Mouse (Mus musculus) heart, adult 18-20 months (tissue): Measurements from ENCODE around the gene Cyp2d22. TPM values are rescaled to one million over a fixed set of nuclear protein-coding genes. Genes with fewer than 3 reads are reported as not detected.

Experiments used
- microRNA-seq, 2 experiments: library from miRNA; unstranded; fragments of <30 nt; microRNA quantifications; one replicate each; pipeline ENCODE4 v1.2.0; 2022
- total RNA-seq, 2 experiments: library from RNA; stranded (reverse); gene quantifications; 2 replicates each; pipeline ENCODE4 v1.2.3; 2021

The Cyp2d22 gene
- total RNA-seq, 2 experiments from 2014 or later = 25.8 to 30.1 TPM

Small RNA genes lying within 50 kb of the gene (microRNA-seq; reads per million reads assigned to microRNA genes)
- gene Gm25990 (0 reads per million in 2 experiments), gene Gm27331 (0 reads per million in 2 experiments), gene Mir7684 (0 reads per million in 2 experiments)

Other genes with a start within 250 kb of the Cyp2d22 start
- 10 to 100 TPM; 18.2 to 22.1 TPM for gene Srebf2, start 233.1 kb downstream of the Cyp2d22 start, total RNA-seq
- under 1 TPM in 1 of 2 experiments, not detected in 1; 0.21 TPM for gene Shisa8, start 167.4 kb downstream of the Cyp2d22 start, total RNA-seq
- 1 to 10 TPM in 1 of 2 experiments, under 1 TPM in 1; 0.35 to 2.2 TPM for gene Tnfrsf13c, start 155.9 kb downstream of the Cyp2d22 start, total RNA-seq
- under 1 TPM; 0.42 to 0.46 TPM for gene Cenpm, start 135.5 kb downstream of the Cyp2d22 start, total RNA-seq
- gene 1500009C09Rik, start 127.9 kb downstream of the Cyp2d22 start, total RNA-seq = not detected
- 1 to 10 TPM in 1 of 2 experiments, under 1 TPM in 1; 0.62 to 1.1 TPM for gene Sept3, start 105.4 kb downstream of the Cyp2d22 start, total RNA-seq
- not detected for gene Wbp2nl, start 81.3 kb downstream of the Cyp2d22 start, total RNA-seq
- gene Naga, start 41.3 kb downstream of the Cyp2d22 start, total RNA-seq = 10 to 100 TPM; 25.4 to 32.2 TPM
- under 1 TPM; 0.72 to 0.75 TPM for gene Pheta2, start 41.3 kb downstream of the Cyp2d22 start, total RNA-seq
- gene Smdt1, start 41.3 kb downstream of the Cyp2d22 start, total RNA-seq = 100 to 1,000 TPM; 185 to 222 TPM
- gene Ndufa6, start 25.9 kb downstream of the Cyp2d22 start, total RNA-seq = 100 to 1,000 TPM; 750 to 751 TPM
- gene Cyp2d11, start 13.8 kb upstream of the Cyp2d22 start, total RNA-seq = not detected
- gene Cyp2d10, start 26.9 kb upstream of the Cyp2d22 start, total RNA-seq = not detected
- gene Cyp2d9, start 53.2 kb upstream of the Cyp2d22 start, total RNA-seq = not detected
- gene Cyp2d12, start 174.8 kb upstream of the Cyp2d22 start, total RNA-seq = not detected
- not detected for gene Cyp2d34, start 240.7 kb upstream of the Cyp2d22 start, total RNA-seq